Mouse (Mus musculus) testis, postnatal 10 days (tissue): ENCODE measurements around the gene Tgfbr3.

Source experiments
- DNase-seq: peaks from one replicate; pipeline ENCODE4 v3.0.0; 2021; ENCODE audit warnings: low spot score

Tgfbr3 gene

GRCm38 (mm10) chr5:107146111-107146616 lies 143.3 kb downstream of the Tgfbr3 start:
- no peak for DNase-seq

DNA sequence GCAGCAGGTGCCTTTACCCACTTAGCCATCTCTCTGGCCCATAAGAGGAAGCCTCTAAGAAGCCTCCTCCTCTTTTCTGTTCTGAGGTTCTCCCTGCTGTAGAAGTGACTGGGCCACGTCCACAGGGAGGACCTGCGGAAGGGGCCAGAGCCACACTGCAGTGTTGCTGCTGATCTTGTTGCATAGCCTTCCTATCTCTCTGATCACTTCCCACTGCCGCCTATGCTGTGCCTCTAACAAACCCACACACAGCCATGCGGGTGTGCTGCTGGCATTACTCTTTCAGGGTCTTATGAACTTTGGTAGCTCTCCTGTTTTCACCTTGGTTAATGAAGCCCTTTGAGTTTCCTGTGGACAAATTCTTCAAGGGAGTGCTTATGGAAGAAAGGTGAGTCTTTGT lies 144.3 kb downstream of the Tgfbr3 start:
- no peak for DNase-seq

DNA sequence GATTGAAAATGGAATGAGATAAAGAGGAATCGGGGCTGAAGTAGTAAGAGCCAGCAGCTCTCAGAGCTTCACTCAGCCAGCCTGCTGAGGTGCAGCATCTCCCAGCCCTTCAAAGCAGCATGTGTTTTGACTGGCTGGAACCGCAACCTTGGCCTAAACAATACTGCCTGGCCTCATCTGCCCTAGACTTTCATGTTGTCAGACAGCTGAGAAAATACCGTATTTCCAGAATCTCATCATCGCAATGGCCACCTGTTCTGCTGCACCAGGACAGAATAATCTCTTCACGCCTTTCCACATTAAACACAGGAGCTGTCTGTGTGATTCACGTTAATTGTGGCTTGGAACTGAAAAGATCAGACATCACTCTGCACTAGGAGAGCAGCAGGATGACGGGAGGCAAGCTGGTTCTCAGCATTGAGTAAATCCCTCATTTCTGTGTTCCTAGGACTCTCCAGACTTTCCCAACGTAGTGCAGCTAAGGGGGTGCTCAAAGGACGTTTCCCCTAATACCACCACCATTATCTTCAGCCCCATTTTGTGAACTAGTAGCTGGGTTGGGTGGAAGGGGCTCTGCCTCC lies 145.1 kb downstream of the Tgfbr3 start:
- DNase-seq: no peak

- no peak for DNase-seq
Measured at GRCm38 (mm10) chr5:107143406-107143805, 146.0 kb downstream of the Tgfbr3 start.

GRCm38 (mm10) chr5:107142791-107143190 lies 146.6 kb downstream of the Tgfbr3 start:
- no peak for DNase-seq

- no peak for DNase-seq
Measured at GRCm38 (mm10) chr5:107141375-107141774, 148.1 kb downstream of the Tgfbr3 start.

- no peak for DNase-seq
Measured at GRCm38 (mm10) chr5:107139800-107140651, 149.4 kb downstream of the Tgfbr3 start.

DNA sequence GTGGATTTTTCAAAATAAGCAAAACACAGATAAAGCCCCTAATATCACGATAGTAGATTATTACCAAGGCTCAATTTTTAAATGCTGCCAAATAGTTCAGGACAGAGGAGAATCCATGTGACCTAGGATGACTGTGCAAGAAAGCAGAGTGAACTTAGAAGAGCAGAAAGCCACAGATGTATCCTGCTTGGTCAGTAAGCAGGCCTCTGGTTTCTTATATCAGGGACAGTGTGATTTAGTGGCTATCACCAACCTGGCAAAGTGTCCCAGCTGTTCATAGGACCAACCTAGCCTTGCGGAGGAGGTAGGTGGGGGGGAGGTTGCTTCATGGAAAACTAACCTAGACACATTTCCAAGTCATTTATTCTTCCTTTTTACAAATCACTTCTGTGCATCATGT lies 156.1 kb downstream of the Tgfbr3 start:
- DNase-seq: no peak

DNA sequence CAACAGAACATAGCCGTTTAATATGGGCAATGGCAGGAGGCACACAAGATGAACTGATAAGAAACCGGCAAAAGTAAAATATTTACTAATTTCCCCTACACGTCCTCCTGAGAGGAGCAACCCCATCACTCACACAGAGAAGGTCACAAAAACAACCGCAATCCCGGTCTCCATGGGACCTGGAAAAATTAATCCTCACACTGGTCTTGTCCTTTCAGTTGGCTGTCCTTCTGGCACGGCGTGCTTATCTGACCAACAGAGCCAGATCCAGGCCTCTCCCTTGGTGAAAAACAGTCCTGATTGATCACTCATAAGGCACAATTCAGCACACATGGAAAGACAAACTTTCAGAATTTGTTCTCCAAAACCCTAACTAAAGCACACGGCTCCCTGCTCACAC lies 157.2 kb downstream of the Tgfbr3 start:
- no peak for DNase-seq

GRCm38 (mm10) chr5:107129304-107129703 lies 160.1 kb downstream of the Tgfbr3 start:
- DNase-seq: no peak

DNA sequence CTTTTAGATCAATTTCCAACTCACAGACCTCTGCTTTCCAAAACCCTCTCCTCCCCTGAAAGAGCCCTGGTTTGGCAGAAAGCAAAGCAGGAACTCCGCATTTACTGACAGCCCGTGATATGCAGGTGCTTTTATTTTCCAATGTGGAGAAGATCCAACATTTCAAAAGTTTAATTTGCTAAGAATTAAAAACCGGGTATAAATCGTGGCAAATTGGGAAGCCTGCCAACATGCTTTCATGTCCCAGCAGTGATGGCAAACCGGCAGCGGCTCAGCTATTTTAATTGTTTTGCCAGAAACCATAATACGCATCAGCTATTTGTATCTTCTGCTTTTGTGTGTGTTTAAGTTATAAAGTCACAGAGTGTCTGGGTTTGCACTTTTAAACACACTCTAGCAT lies 162.9 kb downstream of the Tgfbr3 start:
- no peak for DNase-seq

- no peak for DNase-seq
Measured at GRCm38 (mm10) chr5:107125131-107125530, 164.3 kb downstream of the Tgfbr3 start.

- DNase-seq: no peak
Measured at GRCm38 (mm10) chr5:107124531-107124930, 164.9 kb downstream of the Tgfbr3 start.

DNA sequence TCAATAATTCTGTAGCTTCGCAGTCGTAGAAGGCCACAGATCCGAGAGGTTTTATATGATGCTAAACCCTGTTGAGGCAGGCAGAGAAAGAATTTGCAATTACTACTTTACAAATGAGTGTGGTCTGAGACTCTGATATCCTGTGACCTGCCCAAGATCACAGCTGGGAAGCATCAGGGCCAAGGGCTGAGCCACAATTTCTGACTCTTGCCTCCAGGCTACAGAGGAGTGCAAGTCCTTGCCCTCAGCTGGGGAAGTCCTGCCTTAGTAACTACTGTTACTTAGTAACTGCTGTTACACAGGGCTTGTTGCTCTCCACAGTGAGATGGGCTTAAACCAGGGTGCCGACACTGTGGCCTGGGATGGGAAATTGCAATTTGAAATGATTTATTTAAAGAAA lies 166.8 kb downstream of the Tgfbr3 start:
- no peak for DNase-seq

- DNase-seq: no peak
Measured at GRCm38 (mm10) chr5:107121086-107121485, 168.3 kb downstream of the Tgfbr3 start.

- DNase-seq: peak; percentile 66
Measured at GRCm38 (mm10) chr5:107120624-107121023, 168.8 kb downstream of the Tgfbr3 start.

- no peak for DNase-seq
Measured at GRCm38 (mm10) chr5:107119896-107120295, 169.5 kb downstream of the Tgfbr3 start.

GRCm38 (mm10) chr5:107116821-107117220 lies 172.6 kb downstream of the Tgfbr3 start:
- peak; percentile 56 for DNase-seq

- no peak for DNase-seq
Measured at GRCm38 (mm10) chr5:107112656-107113275, 176.7 kb downstream of the Tgfbr3 start.

GRCm38 (mm10) chr5:107111802-107112201 lies 177.6 kb downstream of the Tgfbr3 start:
- DNase-seq: no peak

- DNase-seq: peak; percentile 52
Measured at GRCm38 (mm10) chr5:107110880-107111520, 178.4 kb downstream of the Tgfbr3 start.

DNA sequence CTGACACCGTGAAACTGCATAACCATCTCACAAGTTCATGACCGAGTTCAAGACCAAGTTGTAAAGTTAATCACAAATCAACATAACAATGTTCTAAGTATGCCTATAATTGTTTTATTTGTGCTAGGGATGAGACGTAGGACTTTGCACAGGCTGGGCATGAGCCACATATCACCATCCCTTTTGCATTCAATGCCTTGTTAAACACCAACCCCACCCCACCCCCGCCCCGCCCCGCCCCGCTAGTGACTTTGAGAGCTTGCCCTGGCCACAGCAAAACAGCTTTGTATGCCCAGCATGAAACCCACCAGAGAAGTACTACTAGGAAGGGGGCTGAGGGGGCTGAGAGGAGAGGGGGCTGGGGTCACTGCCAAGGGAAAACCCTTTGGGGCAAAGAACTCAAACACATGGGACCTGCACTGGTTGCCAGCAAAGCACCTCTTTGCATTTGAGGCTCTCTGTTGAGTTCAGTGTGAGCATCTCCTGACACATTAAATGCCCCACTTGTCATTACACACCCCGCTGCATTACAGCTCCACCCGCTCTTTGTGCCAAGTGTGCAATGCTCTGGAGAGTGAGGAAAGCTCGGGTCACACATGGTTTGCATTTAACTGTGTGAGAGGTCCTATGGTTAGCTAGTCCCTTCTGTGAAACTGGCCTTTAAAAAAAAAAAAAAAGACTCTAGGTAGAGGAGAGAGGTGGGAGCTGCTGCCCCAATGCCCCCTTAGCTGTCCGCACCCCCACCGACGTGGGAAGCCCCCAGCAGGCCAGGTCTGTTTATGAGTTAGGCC lies 179.1 kb downstream of the Tgfbr3 start:
- no peak for DNase-seq
